Mouse (Mus musculus) right cerebral cortex, postnatal 25 days (tissue): Measurements from ENCODE around the gene Hnrnpab.

Experiments used
- DNase-seq: peaks from one replicate; pipeline ENCODE4 v3.0.0; 2022

The Hnrnpab gene

GRCm38 (mm10) chr11:51606447-51607095, at the start of gene Hnrnpab:
Hnrnpab (minus strand) TSS chr11:51606847.
- peak; percentile 96 for DNase-seq

GRCm38 (mm10) chr11:51654891-51655290, 48.2 kb upstream of the Hnrnpab start:
- no peak for DNase-seq

- DNase-seq = no peak
These were observed 47.1 kb upstream of the Hnrnpab start for GRCm38 (mm10) chr11:51653736-51654135.

GRCm38 (mm10) chr11:51652889-51653418, 46.3 kb upstream of the Hnrnpab start:
- no peak for DNase-seq

GRCm38 (mm10) chr11:51650691-51651515, 44.3 kb upstream of the Hnrnpab start, which contains the start of the genes N4bp3 and D930048N14Rik:
N4bp3 (minus strand) TSS chr11:51650842.
D930048N14Rik (plus strand) TSS chr11:51650954.
- peak; percentile 44 for DNase-seq

- peak; percentile 6 for DNase-seq
These were observed 43.6 kb upstream of the Hnrnpab start for GRCm38 (mm10) chr11:51650261-51650660.

- peak; percentile 24 for DNase-seq
These were observed 43.2 kb upstream of the Hnrnpab start for GRCm38 (mm10) chr11:51649889-51650199.

- DNase-seq = no peak
These were observed 42.7 kb upstream of the Hnrnpab start for GRCm38 (mm10) chr11:51649111-51649888.

GRCm38 (mm10) chr11:51648566-51648965, 41.9 kb upstream of the Hnrnpab start:
- no peak for DNase-seq

GRCm38 (mm10) chr11:51646751-51647667, 40.4 kb upstream of the Hnrnpab start:
- peak; percentile 19 for DNase-seq

- DNase-seq = no peak
These were observed 39.6 kb upstream of the Hnrnpab start for GRCm38 (mm10) chr11:51646245-51646644.

- no peak for DNase-seq
These were observed 38.6 kb upstream of the Hnrnpab start for GRCm38 (mm10) chr11:51645293-51645692.

- no peak for DNase-seq
These were observed 37.6 kb upstream of the Hnrnpab start for GRCm38 (mm10) chr11:51644217-51644616.

- DNase-seq = no peak
These were observed 37.1 kb upstream of the Hnrnpab start for GRCm38 (mm10) chr11:51643761-51644160.

- no peak for DNase-seq
These were observed 36.6 kb upstream of the Hnrnpab start for GRCm38 (mm10) chr11:51643202-51643601.

- no peak for DNase-seq
These were observed 34.1 kb upstream of the Hnrnpab start for GRCm38 (mm10) chr11:51640748-51641147.

- DNase-seq = no peak
These were observed 31.9 kb upstream of the Hnrnpab start for GRCm38 (mm10) chr11:51638497-51638896.

GRCm38 (mm10) chr11:51637971-51638414, 31.3 kb upstream of the Hnrnpab start:
- peak; percentile 21 for DNase-seq

GRCm38 (mm10) chr11:51636323-51636684, 29.7 kb upstream of the Hnrnpab start:
- DNase-seq = peak; percentile 36

- DNase-seq = peak; percentile 94
These were observed 29.1 kb upstream of the Hnrnpab start, which contains the start of gene Rmnd5b for GRCm38 (mm10) chr11:51635525-51636322. Rmnd5b (minus strand) TSS chr11:51635896.

GRCm38 (mm10) chr11:51635127-51635524, 28.5 kb upstream of the Hnrnpab start:
- DNase-seq = no peak
